24 mouse cellular contexts compared by ENCODE assay signal in the genomic region with DNA sequence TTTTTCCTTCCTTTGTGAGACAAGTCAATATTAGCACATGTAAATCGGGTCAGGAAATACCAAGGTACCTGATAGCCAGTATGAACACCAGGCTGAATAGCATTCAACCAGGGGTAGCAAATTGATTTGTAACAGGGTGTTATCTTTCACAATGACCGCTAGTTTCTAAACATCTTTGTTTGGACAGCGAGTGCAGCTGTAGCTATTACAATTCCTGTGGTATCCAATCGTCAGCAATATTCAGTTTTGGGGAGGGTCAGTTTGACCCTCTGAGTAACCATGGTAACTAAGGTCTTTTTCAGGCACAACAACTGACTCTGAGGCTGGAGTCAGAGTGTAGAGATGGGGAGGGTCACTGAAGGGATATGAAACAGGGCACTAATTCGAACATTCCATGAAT. TPM values are rescaled to one million over a fixed set of nuclear protein-coding genes. Genes with fewer than 3 reads are reported as not detected.
DNase-seq lines count a peak whose midpoint lies in the region; ATAC-seq lines count a peak whose summit lies in the region.
"Had no signal": no experiment of that assay in that cellular context is flagged by ENCODE, and none has a peak within 500 bp of the region (broad histone marks: within the 10 kb centered on the region; RNA-seq: fewer than 3 reads in every experiment).

No protein-coding gene starts in this region.

- no peaks in the 10 kb centered on the region for H3K36me3 ChIP-seq in hindbrain, embryonic 10.5 days
- H3K36me3 ChIP-seq in hindbrain, embryonic 14.5 days (replicated peaks; ENCODE audit: control insufficient read depth, insufficient read depth): no peaks in the 10 kb centered on the region
- H3K36me3 ChIP-seq in midbrain, embryonic 12.5 days: no peaks in the 10 kb centered on the region
- H3K36me3 ChIP-seq in midbrain, embryonic 10.5 days: no peaks in the 10 kb centered on the region
- H3K36me3 ChIP-seq: embryonic facial prominence, embryonic 15.5 days; forebrain, embryonic 10.5 days; heart, embryonic 13.5 days had no signal

- intact Hi-C loops in left cerebral cortex, postnatal 36 days (cut with DNase I): no loop called here

- H3K9me3 ChIP-seq in hindbrain, embryonic 10.5 days: peaks cover 11% of the 10 kb centered on the region
- peaks cover 17% of the 10 kb centered on the region for H3K9me3 ChIP-seq in hindbrain, embryonic 14.5 days (ENCODE audit: control insufficient read depth, low read length)
- H3K9me3 ChIP-seq in midbrain, embryonic 12.5 days: peaks cover 9% of the 10 kb centered on the region
- H3K9me3 ChIP-seq in midbrain, embryonic 10.5 days (replicated peaks): peaks cover 10% of the 10 kb centered on the region
- H3K9me3 ChIP-seq: embryonic facial prominence, embryonic 15.5 days had no signal

- ATAC-seq in hindbrain, embryonic 14.5 days (ENCODE audit: low FRiP score): no peak
- ATAC-seq in midbrain, embryonic 12.5 days (ENCODE audit: low FRiP score, low read depth): peak; percentile 66
- ATAC-seq: activated CD4-positive, CD25-positive, alpha-beta regulatory T cell, adult 4 months; forebrain, embryonic 14.5 days; intestine, embryonic 16.5 days; Patski had no signal

- WGBS in hindbrain, embryonic 10.5 days: 31% methylated on average over 5 of the region's 5 CpGs
- WGBS in hindbrain, embryonic 14.5 days: 17% methylated on average over 5 of the region's 5 CpGs
- WGBS in midbrain, embryonic 12.5 days: 32% methylated on average over 5 of the region's 5 CpGs
- 54% methylated on average over 5 of the region's 5 CpGs for WGBS in midbrain, embryonic 10.5 days

- no peak overlapping the region for H3K9ac ChIP-seq in hindbrain, embryonic 14.5 days
- H3K9ac ChIP-seq in midbrain, embryonic 12.5 days (replicated peaks): no peak overlapping the region
- H3K9ac ChIP-seq: embryonic facial prominence, embryonic 15.5 days; heart, embryonic 13.5 days had no signal

- peak; percentile 10 for DNase-seq in hindbrain, embryonic 10.5 days (ENCODE audit: low spot score)
- no peak for DNase-seq in hindbrain, embryonic 14.5 days (ENCODE audit: low spot score)
- no peak for DNase-seq in midbrain, embryonic 10.5 days (ENCODE audit: low spot score)
- peak; percentile 55 for DNase-seq in embryo, embryonic 10.5 days (ENCODE audit: low spot score)
- peak; percentile 45 for DNase-seq in mesoderm, embryonic 11.5 days (ENCODE audit: low read depth, low spot score)
- no peak for DNase-seq in left cerebral cortex, postnatal 36 days (ENCODE audit: low spot score in 2 of 2)
- DNase-seq: adrenal gland, postnatal 25 days; cerebellum, adult 18-20 months; cerebellum, adult 9-11 months; cerebellum, postnatal 36 days; gastrocnemius, adult 2 months; gastrocnemius, postnatal 25 days; heart, postnatal 4 days had no signal

- peaks cover 5% of the 10 kb centered on the region; the same call in 1 of the 2 replicates for H3K27me3 ChIP-seq in hindbrain, embryonic 10.5 days (ENCODE audit: insufficient read depth, poor library complexity, severe bottlenecking)
- H3K27me3 ChIP-seq in hindbrain, embryonic 14.5 days (ENCODE audit: control insufficient read depth, insufficient read depth, low read length): no peaks in the 10 kb centered on the region
- H3K27me3 ChIP-seq in midbrain, embryonic 12.5 days: peaks cover 17% of the 10 kb centered on the region
- peaks cover 3% of the 10 kb centered on the region; the same call in 1 of the 2 replicates for H3K27me3 ChIP-seq in midbrain, embryonic 10.5 days (ENCODE audit: low read depth, poor library complexity, severe bottlenecking)
- H3K27me3 ChIP-seq: CH12.LX; embryonic facial prominence, embryonic 15.5 days; Patski had no signal

- peaks cover 11% of the 10 kb centered on the region for H3K4me1 ChIP-seq in hindbrain, embryonic 10.5 days (replicated peaks)
- no peaks in the 10 kb centered on the region for H3K4me1 ChIP-seq in hindbrain, embryonic 14.5 days (replicated peaks; ENCODE audit: control insufficient read depth, insufficient read depth, low read length)
- no peaks in the 10 kb centered on the region for H3K4me1 ChIP-seq in midbrain, embryonic 12.5 days
- H3K4me1 ChIP-seq in midbrain, embryonic 10.5 days: peaks cover 13% of the 10 kb centered on the region
- H3K4me1 ChIP-seq: embryonic facial prominence, embryonic 15.5 days had no signal

- H3K4me3 ChIP-seq in hindbrain, embryonic 10.5 days: no peak overlapping the region
- no peak overlapping the region for H3K4me3 ChIP-seq in hindbrain, embryonic 14.5 days (replicated peaks; ENCODE audit: low read length)
- H3K4me3 ChIP-seq in midbrain, embryonic 12.5 days: no peak overlapping the region
- H3K4me3 ChIP-seq in midbrain, embryonic 10.5 days: no peak overlapping the region
- H3K4me3 ChIP-seq: embryonic facial prominence, embryonic 15.5 days; erythroblast, embryonic 14.5 days; forebrain, embryonic 10.5 days; gastrocnemius, adult 2 months; heart, embryonic 13.5 days had no signal

- no peak overlapping the region for H3K27ac ChIP-seq in hindbrain, embryonic 10.5 days
- H3K27ac ChIP-seq in hindbrain, embryonic 14.5 days: no peak overlapping the region
- H3K27ac ChIP-seq in midbrain, embryonic 12.5 days (replicated peaks): no peak overlapping the region
- no peak overlapping the region for H3K27ac ChIP-seq in midbrain, embryonic 10.5 days (replicated peaks)
- H3K27ac ChIP-seq: embryonic facial prominence, embryonic 15.5 days; forebrain, embryonic 10.5 days; gastrocnemius, adult 2 months; heart, embryonic 13.5 days had no signal

- H3K4me2 ChIP-seq in hindbrain, embryonic 14.5 days (replicated peaks): no peak overlapping the region
- H3K4me2 ChIP-seq in midbrain, embryonic 12.5 days (replicated peaks): no peak overlapping the region
- H3K4me2 ChIP-seq: embryonic facial prominence, embryonic 15.5 days; heart, embryonic 13.5 days had no signal

RNA-seq across cellular contexts. Expression of gene Pthlh, which starts 15.3 kb away (rescaled TPM):
- polyA plus RNA-seq in hindbrain, embryonic 10.5 days (2016; fragmentation: Nextera tagmentation; extraction: Ambion mirVana): 2.8 and 6.4 TPM in 2 replicates
- polyA plus RNA-seq in hindbrain, embryonic 14.5 days (2014; fragmentation: Nextera tagmentation; extraction: Ambion mirVana): 3.2 and 4.3 TPM in 2 replicates
- polyA plus RNA-seq in midbrain, embryonic 12.5 days (2016; fragmentation: Nextera tagmentation; extraction: Ambion mirVana): 0.85 and 1.2 TPM in 2 replicates
- polyA plus RNA-seq in midbrain, embryonic 10.5 days (2016; fragmentation: Nextera tagmentation; extraction: Ambion mirVana): 0.42 and 0.46 TPM in 2 replicates
- total RNA-seq in left cerebral cortex, postnatal 36 days (2021): 1 to 10 TPM; 4.9 TPM
- total RNA-seq: adrenal gland, postnatal 25 days; CH12.LX; granulocyte monocyte progenitor cell, adult 5-6 weeks had no signal
- polyA plus RNA-seq: activated CD4-positive, CD25-positive, alpha-beta regulatory T cell, adult 4 months; erythroblast, embryonic 14.5 days had no signal

Comparison
In these comparisons a context has a peak if more than half of its experiments do, and no peak if none do; other contexts are left out.
1. DNase-seq: peak in hindbrain, embryonic 10.5 days (single experiment), embryo, embryonic 10.5 days (single experiment) and mesoderm, embryonic 11.5 days (single experiment); none in hindbrain, embryonic 14.5 days (single experiment), midbrain, embryonic 10.5 days (single experiment) and left cerebral cortex, postnatal 36 days (0 of 2).